11 mouse cellular contexts compared by ENCODE assay signal in the genomic region with DNA sequence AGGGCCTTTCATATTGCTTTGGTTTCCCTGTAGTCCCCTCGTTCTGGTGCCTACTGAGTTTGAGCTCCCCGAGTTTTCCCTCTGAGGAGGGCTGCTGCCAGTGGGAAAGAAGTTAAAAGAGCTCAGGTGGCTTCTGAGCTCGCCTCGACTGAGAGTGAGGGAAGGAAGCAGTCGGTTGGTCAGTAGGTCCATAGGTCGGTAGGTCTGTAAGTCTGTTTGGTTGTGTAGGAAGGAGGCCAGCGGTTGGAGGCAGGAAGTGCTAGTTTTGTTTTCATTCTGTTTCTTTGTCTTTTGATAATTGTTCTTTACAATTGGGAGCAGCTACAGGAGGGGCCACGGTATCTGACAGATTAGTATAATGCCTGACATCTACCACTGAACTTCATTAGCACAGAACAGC. TPM values are rescaled to one million over a fixed set of nuclear protein-coding genes. Genes with fewer than 3 reads are reported as not detected.
DNase-seq lines count a peak whose midpoint lies in the region; ATAC-seq lines count a peak whose summit lies in the region.
"Had no signal": no experiment of that assay in that cellular context is flagged by ENCODE, and none has a peak within 500 bp of the region (broad histone marks: within the 10 kb centered on the region; RNA-seq: fewer than 3 reads in every experiment).

No protein-coding gene starts in this region.

- no peaks in the 10 kb centered on the region for H3K9me3 ChIP-seq in hindbrain, embryonic 10.5 days
- H3K9me3 ChIP-seq in hindbrain, embryonic 16.5 days (ENCODE audit: control insufficient read depth, low read length), result no peaks in the 10 kb centered on the region
- H3K9me3 ChIP-seq in neural tube, embryonic 13.5 days, result no peaks in the 10 kb centered on the region
- H3K9me3 ChIP-seq in midbrain, embryonic 12.5 days, result no peaks in the 10 kb centered on the region

- 63% methylated on average over 8 of the region's 8 CpGs for WGBS in hindbrain, embryonic 10.5 days
- WGBS in hindbrain, embryonic 16.5 days, result 42% methylated on average over 8 of the region's 8 CpGs
- WGBS in neural tube, embryonic 13.5 days, result 56% methylated on average over 8 of the region's 8 CpGs
- WGBS in midbrain, embryonic 12.5 days, result 54% methylated on average over 8 of the region's 8 CpGs

- H3K9ac ChIP-seq in hindbrain, embryonic 16.5 days (ENCODE audit: low read depth, low read length), result no peak overlapping the region
- no peak overlapping the region for H3K9ac ChIP-seq in neural tube, embryonic 13.5 days
- H3K9ac ChIP-seq in midbrain, embryonic 12.5 days (replicated peaks), result no peak overlapping the region

- no peak for ATAC-seq in hindbrain, embryonic 16.5 days
- no peak for ATAC-seq in neural tube, embryonic 13.5 days (ENCODE audit: low read depth)
- ATAC-seq in midbrain, embryonic 12.5 days (ENCODE audit: low FRiP score, low read depth), result no peak
- no peak for ATAC-seq in megakaryocyte-erythroid progenitor cell, adult 5-6 weeks (replicated peaks; ENCODE audit: low FRiP score, low TSS enrichment, poor library complexity, severe bottlenecking)

- DNase-seq in hindbrain, embryonic 10.5 days (ENCODE audit: low spot score), result no peak
- no peak for DNase-seq in neural tube, embryonic 10.5 days (ENCODE audit: extremely low spot score, low spot score)
- no peak for DNase-seq in T-cell, adult 2 months (ENCODE audit: low spot score)
- no peak for DNase-seq in MN1 (ENCODE audit: low spot score)
- DNase-seq: cerebellum, adult 2 months; heart, postnatal 4 days; lung, postnatal 14 days had no signal

- H3K27me3 ChIP-seq in hindbrain, embryonic 10.5 days (ENCODE audit: insufficient read depth, poor library complexity, severe bottlenecking), result no peaks in the 10 kb centered on the region
- H3K27me3 ChIP-seq in hindbrain, embryonic 16.5 days (replicated peaks; ENCODE audit: control insufficient read depth, insufficient read depth, low read length), result no peaks in the 10 kb centered on the region
- no peaks in the 10 kb centered on the region for H3K27me3 ChIP-seq in neural tube, embryonic 13.5 days
- no peaks in the 10 kb centered on the region for H3K27me3 ChIP-seq in midbrain, embryonic 12.5 days

- H3K4me1 ChIP-seq in hindbrain, embryonic 10.5 days (replicated peaks), result peaks cover 16% of the 10 kb centered on the region
- no peaks in the 10 kb centered on the region for H3K4me1 ChIP-seq in hindbrain, embryonic 16.5 days (ENCODE audit: control insufficient read depth, insufficient read depth, low read depth, low read length)
- H3K4me1 ChIP-seq in neural tube, embryonic 13.5 days (replicated peaks), result peaks cover 14% of the 10 kb centered on the region
- H3K4me1 ChIP-seq in midbrain, embryonic 12.5 days, result peaks cover 17% of the 10 kb centered on the region

- H3K4me2 ChIP-seq in hindbrain, embryonic 16.5 days (ENCODE audit: low read length), result no peak overlapping the region
- no peak overlapping the region for H3K4me2 ChIP-seq in neural tube, embryonic 13.5 days
- H3K4me2 ChIP-seq in midbrain, embryonic 12.5 days (replicated peaks), result no peak overlapping the region

- peaks cover 71% of the 10 kb centered on the region for H3K36me3 ChIP-seq in hindbrain, embryonic 10.5 days
- peaks cover 10% of the 10 kb centered on the region for H3K36me3 ChIP-seq in hindbrain, embryonic 16.5 days (ENCODE audit: control insufficient read depth, insufficient read depth, low read length)
- peaks cover 67% of the 10 kb centered on the region for H3K36me3 ChIP-seq in neural tube, embryonic 13.5 days
- peaks cover 51% of the 10 kb centered on the region for H3K36me3 ChIP-seq in midbrain, embryonic 12.5 days

- H3K27ac ChIP-seq in hindbrain, embryonic 10.5 days, result peak overlapping the region; percentile 77
- no peak overlapping the region for H3K27ac ChIP-seq in hindbrain, embryonic 16.5 days (ENCODE audit: low read depth, low read length)
- 0 out of 2 replicates have a peak overlapping the region, but pooled peaks have one; percentile 23 for H3K27ac ChIP-seq in neural tube, embryonic 13.5 days (replicated peaks)
- H3K27ac ChIP-seq in midbrain, embryonic 12.5 days (replicated peaks), result peak overlapping the region; percentile 73

- H3K4me3 ChIP-seq in hindbrain, embryonic 10.5 days, result no peak overlapping the region
- no peak overlapping the region for H3K4me3 ChIP-seq in hindbrain, embryonic 16.5 days (ENCODE audit: low read length)
- H3K4me3 ChIP-seq in neural tube, embryonic 13.5 days, result no peak overlapping the region
- no peak overlapping the region for H3K4me3 ChIP-seq in midbrain, embryonic 12.5 days

RNA-seq across cellular contexts. Expression of a gene that starts 16.3 kb away (rescaled TPM):
- polyA plus RNA-seq in hindbrain, embryonic 10.5 days (2016; fragmentation: Nextera tagmentation; extraction: Ambion mirVana), result 128 and 136 TPM in 2 replicates
- polyA plus RNA-seq in hindbrain, embryonic 16.5 days (2015; fragmentation: Nextera tagmentation; extraction: Ambion mirVana), result 73.5 and 77.2 TPM in 2 replicates
- 83.5 and 84.3 TPM in 2 replicates for polyA plus RNA-seq in neural tube, embryonic 13.5 days (2015; fragmentation: Nextera tagmentation; extraction: Ambion mirVana)
- polyA plus RNA-seq in midbrain, embryonic 12.5 days (2016; fragmentation: Nextera tagmentation; extraction: Ambion mirVana), result 135 and 136 TPM in 2 replicates
- 99.7 and 107 TPM in 2 replicates for total RNA-seq in megakaryocyte-erythroid progenitor cell, adult 5-6 weeks (2014; fragmentation: Nextera tagmentation)
- total RNA-seq in megakaryocyte-erythroid progenitor cell, adult 5-6 weeks (2017), result 114 and 128 TPM in 2 replicates

RNA-seq across cellular contexts. Expression of a gene that starts 16.3 kb away (rescaled TPM):
- 138 and 149 TPM in 2 replicates for polyA plus RNA-seq in hindbrain, embryonic 10.5 days (2016; fragmentation: Nextera tagmentation; extraction: Ambion mirVana)
- polyA plus RNA-seq in hindbrain, embryonic 16.5 days (2015; fragmentation: Nextera tagmentation; extraction: Ambion mirVana), result 64.0 and 69.2 TPM in 2 replicates
- polyA plus RNA-seq in neural tube, embryonic 13.5 days (2015; fragmentation: Nextera tagmentation; extraction: Ambion mirVana), result 99.2 and 110 TPM in 2 replicates
- 126 and 133 TPM in 2 replicates for polyA plus RNA-seq in midbrain, embryonic 12.5 days (2016; fragmentation: Nextera tagmentation; extraction: Ambion mirVana)
- total RNA-seq in megakaryocyte-erythroid progenitor cell, adult 5-6 weeks (2014; fragmentation: Nextera tagmentation), result 167 and 182 TPM in 2 replicates
- total RNA-seq in megakaryocyte-erythroid progenitor cell, adult 5-6 weeks (2017), result 165 and 169 TPM in 2 replicates

RNA-seq across cellular contexts. Expression of a gene that starts 40.6 kb away (rescaled TPM):
- 3.5 and 4.6 TPM in 2 replicates for polyA plus RNA-seq in hindbrain, embryonic 10.5 days (2016; fragmentation: Nextera tagmentation; extraction: Ambion mirVana)
- 12.9 and 14.7 TPM in 2 replicates for polyA plus RNA-seq in hindbrain, embryonic 16.5 days (2015; fragmentation: Nextera tagmentation; extraction: Ambion mirVana)
- 5.3 and 6.6 TPM in 2 replicates for polyA plus RNA-seq in neural tube, embryonic 13.5 days (2015; fragmentation: Nextera tagmentation; extraction: Ambion mirVana)
- 3.5 and 5.2 TPM in 2 replicates for polyA plus RNA-seq in midbrain, embryonic 12.5 days (2016; fragmentation: Nextera tagmentation; extraction: Ambion mirVana)
- 1.3 and 2.2 TPM in 2 replicates for total RNA-seq in megakaryocyte-erythroid progenitor cell, adult 5-6 weeks (2014; fragmentation: Nextera tagmentation)
- 0.80 and 0.99 TPM in 2 replicates for total RNA-seq in megakaryocyte-erythroid progenitor cell, adult 5-6 weeks (2017)

RNA-seq across cellular contexts. Expression of a gene that starts 47.9 kb away (rescaled TPM):
- 3.5 and 5.1 TPM in 2 replicates for polyA plus RNA-seq in hindbrain, embryonic 10.5 days (2016; fragmentation: Nextera tagmentation; extraction: Ambion mirVana)
- 0.79 and 0.94 TPM in 2 replicates for polyA plus RNA-seq in hindbrain, embryonic 16.5 days (2015; fragmentation: Nextera tagmentation; extraction: Ambion mirVana)
- 1.3 and 2.5 TPM in 2 replicates for polyA plus RNA-seq in neural tube, embryonic 13.5 days (2015; fragmentation: Nextera tagmentation; extraction: Ambion mirVana)
- 3.7 and 4.3 TPM in 2 replicates for polyA plus RNA-seq in midbrain, embryonic 12.5 days (2016; fragmentation: Nextera tagmentation; extraction: Ambion mirVana)
- total RNA-seq in megakaryocyte-erythroid progenitor cell, adult 5-6 weeks (2014; fragmentation: Nextera tagmentation), result 9.2 and 11.0 TPM in 2 replicates
- total RNA-seq in megakaryocyte-erythroid progenitor cell, adult 5-6 weeks (2017), result 5.2 and 10.3 TPM in 2 replicates

RNA-seq across cellular contexts. Expression of a gene that starts 50.1 kb away (rescaled TPM):
- polyA plus RNA-seq in hindbrain, embryonic 10.5 days (2016; fragmentation: Nextera tagmentation; extraction: Ambion mirVana), result 498 and 516 TPM in 2 replicates
- polyA plus RNA-seq in hindbrain, embryonic 16.5 days (2015; fragmentation: Nextera tagmentation; extraction: Ambion mirVana), result 362 and 376 TPM in 2 replicates
- polyA plus RNA-seq in neural tube, embryonic 13.5 days (2015; fragmentation: Nextera tagmentation; extraction: Ambion mirVana), result 420 and 438 TPM in 2 replicates
- 376 and 416 TPM in 2 replicates for polyA plus RNA-seq in midbrain, embryonic 12.5 days (2016; fragmentation: Nextera tagmentation; extraction: Ambion mirVana)
- 322 and 412 TPM in 2 replicates for total RNA-seq in megakaryocyte-erythroid progenitor cell, adult 5-6 weeks (2014; fragmentation: Nextera tagmentation)
- total RNA-seq in megakaryocyte-erythroid progenitor cell, adult 5-6 weeks (2017), result 561 and 601 TPM in 2 replicates
